Mouse (Mus musculus): Measurements from ENCODE around the gene Mcm3.
"Not testable (repeated sequence)": the region's sequence is repeated elsewhere in the genome, so short reads cannot be mapped to it uniquely, and the experiment has no call there.

Gene Mcm3

DNA sequence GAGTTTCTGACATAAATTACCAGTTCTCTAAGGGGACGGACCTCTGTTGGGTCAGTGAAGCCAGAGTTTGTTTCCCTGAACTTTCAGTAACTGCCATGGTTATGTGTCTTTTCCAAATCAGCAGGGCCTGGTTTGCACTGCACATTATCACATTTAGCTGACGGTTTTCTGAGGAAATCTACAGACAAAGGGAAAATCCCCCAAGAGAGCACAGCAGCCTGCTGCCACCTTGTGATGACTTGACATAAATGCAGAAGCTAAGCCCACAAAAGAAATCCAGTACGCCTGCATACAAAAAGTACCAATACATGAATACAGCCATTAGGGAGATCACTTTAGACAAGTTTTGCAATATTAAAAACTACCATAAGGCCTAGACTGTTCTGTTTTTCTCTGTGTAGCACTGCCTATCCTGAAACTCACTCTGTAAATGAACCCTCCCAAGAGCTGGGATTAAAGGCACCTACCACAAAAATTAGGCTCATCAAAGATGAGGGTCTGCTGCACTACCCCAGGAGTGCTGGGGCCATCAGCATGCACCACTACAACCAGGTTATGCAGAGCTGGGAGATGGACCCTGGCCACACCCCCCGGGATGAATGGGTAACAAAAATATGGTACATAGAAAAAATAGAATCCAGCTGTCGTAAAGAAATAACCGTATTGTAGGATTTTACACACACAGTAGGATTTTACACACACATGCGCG, 18.3 kb downstream of the Mcm3 start:
- peak; percentile 11 for DNase-seq

DNA sequence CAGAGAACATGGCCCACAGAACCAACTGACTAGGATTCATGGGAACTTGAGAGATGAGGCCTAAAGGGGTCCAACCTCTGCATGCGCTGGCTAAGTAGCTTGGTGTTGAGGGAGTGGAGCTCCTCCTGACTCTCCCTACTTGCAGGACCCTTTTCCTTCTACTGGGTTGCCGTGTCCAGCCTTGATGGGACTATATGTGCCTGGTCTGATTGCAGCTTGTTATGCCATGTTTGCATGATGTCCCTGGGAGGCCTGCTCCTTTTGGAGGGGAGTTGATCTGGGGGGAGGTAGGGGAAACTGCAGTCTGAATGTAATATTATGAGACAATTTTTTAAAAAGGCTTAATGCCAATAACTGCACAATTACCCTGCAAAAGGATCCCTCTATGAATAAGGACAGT, 18.8 kb downstream of the Mcm3 start:
- no peak for DNase-seq

DNA sequence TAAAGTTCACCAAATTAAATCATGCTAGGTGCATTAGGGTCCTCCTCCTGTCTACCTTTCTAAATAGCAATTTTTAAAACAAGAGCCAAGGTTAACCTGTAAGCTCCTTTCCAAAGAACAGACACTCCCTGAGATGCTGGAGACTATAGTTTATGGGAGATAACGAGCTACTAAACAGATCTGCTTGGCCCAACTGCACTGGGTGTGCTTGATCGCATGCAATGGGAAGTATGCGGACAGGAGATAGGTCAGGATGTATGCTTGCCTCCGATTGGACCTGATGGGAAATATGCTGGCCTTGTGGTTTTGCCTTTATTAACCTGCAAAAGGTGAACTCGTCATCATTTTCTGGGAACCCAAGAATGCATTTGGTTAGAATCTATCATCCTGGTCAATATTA, 24.9 kb downstream of the Mcm3 start:
- DNase-seq, result no peak

DNA sequence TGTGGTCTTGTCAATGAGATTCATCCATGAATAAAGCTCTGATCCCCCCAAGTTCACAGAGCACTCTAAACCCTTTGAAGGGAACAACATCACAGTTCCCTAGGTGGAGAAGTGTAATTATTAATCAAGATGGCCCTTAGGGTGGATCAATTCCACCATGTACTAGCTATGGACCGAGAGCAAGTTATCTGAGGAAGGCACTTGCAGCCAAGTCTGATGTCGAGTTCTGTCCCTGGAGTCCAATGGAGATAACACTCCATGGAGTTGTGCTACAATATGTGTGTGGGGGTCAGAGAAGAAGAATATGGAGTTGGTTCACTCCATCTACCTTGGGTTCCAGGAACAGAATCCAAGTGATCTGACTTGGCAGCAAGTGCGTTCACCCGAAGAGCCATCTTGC, 25.4 kb downstream of the Mcm3 start:
- DNase-seq, result no peak

DNA sequence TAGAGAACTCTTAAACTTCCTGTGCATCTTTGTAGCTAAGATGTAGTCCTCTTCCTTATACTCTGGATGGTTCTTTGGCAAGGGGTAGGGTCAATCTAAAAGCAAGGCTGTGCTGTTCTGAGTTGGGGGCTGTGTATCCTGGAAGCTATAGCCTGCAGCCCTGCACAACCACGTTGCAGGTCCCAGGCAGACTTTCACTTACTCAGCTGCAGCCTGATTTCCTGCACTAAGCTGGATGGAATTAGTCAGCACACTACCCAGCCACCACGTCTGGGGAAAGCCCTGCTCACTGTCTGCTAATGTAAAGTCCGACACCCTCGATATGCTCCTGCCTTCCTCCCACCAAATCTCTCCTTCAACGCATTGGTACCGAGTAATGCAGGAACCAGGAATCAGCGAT, 28.7 kb downstream of the Mcm3 start:
- no peak for DNase-seq

DNA sequence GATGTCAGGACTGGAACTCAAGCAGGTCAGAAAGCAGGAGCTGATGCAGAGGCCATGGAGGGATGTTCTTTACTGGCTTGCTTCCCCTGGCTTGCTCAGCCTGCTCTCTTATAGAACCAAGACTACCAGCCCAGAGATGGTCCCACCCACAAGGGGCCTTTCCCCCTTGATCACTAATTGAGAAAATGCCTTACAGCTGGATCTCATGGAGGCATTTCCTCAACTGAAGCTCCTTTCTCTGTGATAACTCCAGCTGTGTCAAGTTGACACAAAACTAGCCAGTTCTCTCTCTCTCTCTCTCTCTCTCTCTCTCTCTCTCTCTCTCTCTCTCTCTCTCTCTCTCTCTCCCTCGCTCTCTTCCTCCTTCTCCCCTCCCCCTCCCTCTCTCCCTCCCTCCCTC, 29.6 kb downstream of the Mcm3 start, which contains the start of gene Il17f:
Il17f (minus strand) TSS at position 101 of the 400 bp plus-strand sequence.
- not testable (repeated sequence) for DNase-seq

DNA sequence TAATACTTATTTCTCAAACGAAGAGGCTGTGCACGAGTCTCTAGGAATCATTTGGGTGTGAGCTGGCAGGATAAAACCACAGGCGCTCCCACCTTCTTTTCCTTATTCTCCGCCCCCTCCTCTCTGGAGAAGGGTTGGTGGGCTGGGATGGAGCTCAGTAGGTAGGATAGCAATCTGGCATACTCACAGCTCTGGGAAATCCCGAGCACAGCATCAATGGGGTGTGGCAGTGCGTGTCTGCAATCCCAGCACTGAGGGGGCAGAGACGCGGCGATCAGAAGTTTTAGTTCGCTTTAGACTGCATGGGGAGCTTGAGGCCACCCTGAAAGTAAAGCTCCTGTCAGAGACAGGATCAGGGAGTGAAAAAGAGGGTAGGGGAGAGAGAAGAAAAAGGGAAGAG, 31.7 kb downstream of the Mcm3 start:
- DNase-seq, result no peak

DNA sequence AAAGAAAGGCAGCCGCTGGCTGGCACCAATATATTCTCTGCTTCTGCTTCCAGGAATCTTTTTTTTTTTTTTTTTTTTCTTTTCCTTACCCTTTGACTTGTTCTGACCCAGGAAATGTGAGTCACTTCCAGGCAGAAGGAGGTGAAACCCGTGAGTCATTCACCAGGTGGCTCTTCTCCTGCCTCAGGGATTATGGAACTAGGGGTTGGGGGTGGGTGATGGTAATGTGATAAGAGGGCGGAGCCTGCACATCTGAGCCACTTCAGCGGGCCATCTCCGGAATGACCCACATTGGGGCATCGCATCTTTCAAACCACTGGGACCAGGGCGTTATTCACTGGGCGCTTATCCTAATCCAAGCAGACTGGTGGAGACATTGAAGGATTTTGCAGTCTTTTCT, 33.1 kb downstream of the Mcm3 start:
- DNase-seq, result no peak

DNA sequence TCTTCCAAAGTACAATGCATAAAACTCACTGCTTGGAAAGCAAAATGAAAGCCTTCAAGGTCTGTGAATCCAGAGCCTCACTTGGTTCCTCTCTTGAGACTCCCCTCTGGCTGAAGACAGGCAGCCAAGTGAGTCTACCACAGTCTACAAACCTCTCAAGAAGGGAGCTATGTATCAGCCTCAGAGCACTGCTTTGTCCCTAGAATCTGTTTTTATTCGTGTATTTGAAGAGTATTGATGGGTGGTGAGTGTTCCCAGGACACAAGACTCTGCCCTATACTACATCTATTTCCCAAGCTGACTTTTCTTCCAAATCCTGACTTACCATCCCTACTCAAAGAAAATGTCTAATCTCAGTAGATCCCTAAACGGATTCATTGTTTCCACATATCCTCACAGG, 41.7 kb downstream of the Mcm3 start:
- no peak for DNase-seq

DNA sequence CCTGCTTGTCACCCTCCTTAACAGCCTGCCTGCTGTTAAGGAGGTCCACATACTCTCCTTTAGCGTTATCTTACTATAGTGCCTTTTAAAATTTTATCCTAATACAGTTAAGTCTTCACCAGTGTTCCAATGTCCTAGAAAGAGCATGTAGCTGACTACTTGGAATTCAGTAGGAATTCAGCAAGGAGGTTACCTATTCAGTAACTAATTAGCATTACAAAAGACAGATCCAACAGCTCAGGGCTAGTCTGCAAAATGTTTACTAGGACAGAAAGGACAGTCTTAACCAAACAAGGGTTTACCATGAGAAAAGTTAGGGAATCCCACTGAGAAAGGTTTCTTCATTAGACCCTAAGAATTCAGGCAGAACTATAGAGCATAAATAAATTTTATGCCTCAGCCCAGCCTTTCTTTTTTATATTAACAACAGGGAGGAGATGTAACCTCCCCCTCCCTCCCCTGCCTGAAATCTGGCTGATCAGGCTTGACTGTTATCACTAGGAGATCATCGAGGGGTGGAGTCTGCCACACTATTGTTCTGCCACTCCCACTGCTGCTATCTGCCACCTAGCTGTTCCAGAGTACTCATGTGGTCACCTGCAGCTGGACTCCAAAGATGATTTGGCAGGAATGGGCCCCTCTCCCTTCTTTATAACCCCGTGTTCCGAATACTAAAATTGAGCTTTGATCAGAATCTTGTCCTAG, 45.9 kb downstream of the Mcm3 start:
- DNase-seq, result not testable (repeated sequence)

DNA sequence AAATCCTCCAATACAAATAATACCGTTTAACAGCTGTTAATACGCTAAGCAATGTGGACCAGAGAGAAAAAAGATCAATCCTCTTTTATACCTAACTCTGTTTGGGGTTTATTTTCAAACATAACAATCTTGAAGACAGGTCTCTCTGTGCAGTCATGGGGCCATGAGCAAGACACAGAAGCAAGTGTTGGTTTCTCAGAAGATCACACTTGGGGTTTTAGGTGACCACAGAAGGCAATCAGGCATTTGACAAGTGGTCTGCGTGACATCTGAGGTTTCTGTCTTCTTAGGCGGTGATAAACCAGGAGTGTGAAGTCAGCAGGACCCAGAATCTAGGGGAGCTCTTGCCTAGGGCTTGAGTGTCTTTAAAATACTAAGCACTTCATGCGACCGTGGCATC, 53.6 kb downstream of the Mcm3 start:
- no peak for DNase-seq

DNA sequence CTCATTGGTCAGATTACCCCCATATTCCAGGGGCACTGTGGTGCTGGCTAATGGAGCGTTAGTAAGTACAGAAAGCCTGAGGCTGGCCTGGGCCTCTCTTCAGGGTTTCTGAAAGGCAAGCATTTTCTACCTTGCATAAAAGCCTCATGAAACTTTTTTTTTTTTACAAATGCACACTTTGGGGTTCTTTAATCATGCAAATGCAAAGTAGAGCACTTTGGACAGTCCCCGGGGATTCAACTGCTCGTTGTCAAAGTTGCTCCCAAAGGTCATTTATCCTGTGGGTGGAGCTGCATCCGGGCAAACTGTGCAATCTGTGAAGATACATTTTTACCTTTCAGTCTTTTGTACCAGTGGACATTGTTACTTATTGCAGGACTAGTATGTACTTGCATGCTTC, 58.7 kb downstream of the Mcm3 start:
- DNase-seq, result no peak

DNA sequence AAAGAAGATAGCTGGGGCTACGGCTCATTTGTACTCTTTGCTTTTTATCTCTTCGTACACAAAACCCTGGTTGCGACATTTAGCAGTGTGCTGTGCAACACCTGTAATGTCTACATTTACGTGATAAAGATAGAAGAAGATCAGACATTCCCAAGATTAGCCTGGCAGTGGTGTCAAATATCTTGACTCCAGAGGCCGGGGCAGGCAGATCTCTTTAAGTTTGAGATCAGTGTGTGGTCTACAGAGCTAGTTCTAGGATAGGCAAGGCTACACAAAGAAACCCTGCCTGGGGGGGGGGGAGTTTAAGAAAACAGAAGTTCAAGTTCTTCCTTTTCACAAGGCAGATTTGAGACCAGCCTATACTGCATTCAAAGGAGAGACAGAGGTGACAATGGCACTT, 59.8 kb downstream of the Mcm3 start:
- DNase-seq, result no peak

DNA sequence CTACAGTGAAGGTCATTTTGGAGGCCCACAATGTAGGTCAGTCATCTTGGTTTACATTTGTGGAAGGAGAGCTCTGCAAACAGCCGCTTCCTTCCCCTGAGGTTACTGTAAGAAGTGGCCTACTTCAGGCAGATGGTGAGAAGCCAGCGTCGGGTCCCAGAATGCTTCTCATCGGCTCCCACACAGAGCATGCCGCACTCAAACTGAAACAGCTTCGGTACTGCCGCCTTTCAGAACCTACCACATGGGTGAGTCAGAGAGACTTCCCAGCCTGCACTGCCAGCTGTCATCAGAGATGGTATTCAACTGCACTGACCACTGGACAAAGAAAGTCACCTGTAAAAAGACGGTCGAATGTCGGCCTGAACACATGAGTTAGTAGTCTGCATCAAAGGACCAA, 60.3 kb downstream of the Mcm3 start:
- DNase-seq, result no peak

DNA sequence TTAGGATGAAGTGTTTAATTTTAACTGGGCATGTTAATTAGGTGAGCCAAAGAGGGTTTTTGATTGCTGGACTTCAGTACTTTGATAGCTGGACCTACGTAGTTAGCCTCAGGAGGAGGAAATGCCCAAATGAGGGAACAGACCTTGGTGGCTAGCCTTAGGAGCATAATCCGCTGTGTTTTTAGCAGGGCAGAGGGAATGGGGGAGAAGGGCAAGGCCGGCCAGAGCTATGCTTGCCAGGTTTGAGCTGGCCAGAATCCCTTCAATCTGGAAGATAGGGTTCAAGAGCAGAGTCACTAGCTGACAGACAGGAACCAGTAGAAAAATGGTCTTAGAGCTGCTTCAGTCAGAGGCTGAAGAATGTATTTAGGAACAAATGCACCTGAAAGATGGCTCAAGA, 62.5 kb downstream of the Mcm3 start:
- no peak for DNase-seq

DNA sequence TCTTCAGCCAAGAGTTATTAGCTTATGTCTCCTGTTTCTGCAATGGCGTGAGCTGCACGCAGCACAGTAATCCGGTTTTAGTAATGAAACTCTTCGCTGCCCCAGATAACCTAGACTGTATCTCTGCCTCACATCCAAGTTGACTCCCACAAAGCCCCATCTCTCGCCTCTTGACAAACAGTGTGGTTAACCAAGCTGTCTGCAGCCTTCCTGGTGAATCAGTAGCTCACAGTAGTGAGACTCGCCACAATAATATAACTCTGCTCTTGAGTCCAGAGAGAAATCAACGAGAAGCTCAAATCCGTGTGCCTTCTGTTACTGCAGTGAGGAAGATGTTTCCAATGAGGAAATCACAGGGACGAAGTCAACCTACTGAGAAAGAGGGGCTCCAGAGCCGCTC, 65.7 kb downstream of the Mcm3 start:
- DNase-seq, result no peak

Data from kidney, adult 18-20 months (tissue).